Mouse (Mus musculus) cerebellum, adult 11 months (tissue): ENCODE measurements around the gene Polr2l.
"Not testable (repeated sequence)": the region's sequence is repeated elsewhere in the genome, so short reads cannot be mapped to it uniquely, and the experiment has no call there.

Experiments used
- DNase-seq: peaks from one replicate; pipeline ENCODE4 v3.0.0; 2022

Gene Polr2l

GRCm38 (mm10) chr7:141446374-141446773 is 28.6 kb downstream of the Polr2l start:
- not testable (repeated sequence) for DNase-seq

- peak; percentile 20 for DNase-seq
Measured at GRCm38 (mm10) chr7:141443828-141444237, 31.1 kb downstream of the Polr2l start, which contains the start of gene Pidd1. TSS of gene Pidd1 (minus strand) at chr7:141444025.

- DNase-seq, result peak; percentile 39
Measured at GRCm38 (mm10) chr7:141443081-141443821, 31.7 kb downstream of the Polr2l start.

- DNase-seq, result peak; percentile 26
Measured at GRCm38 (mm10) chr7:141442199-141442598, 32.7 kb downstream of the Polr2l start.

GRCm38 (mm10) chr7:141441460-141441859 is 33.5 kb downstream of the Polr2l start:
- peak; percentile 39 for DNase-seq

GRCm38 (mm10) chr7:141440613-141441012 is 34.3 kb downstream of the Polr2l start:
- DNase-seq, result peak; percentile 67

GRCm38 (mm10) chr7:141439811-141440210 is 35.1 kb downstream of the Polr2l start:
- peak; percentile 41 for DNase-seq

- DNase-seq, result peak; percentile 44
Measured at GRCm38 (mm10) chr7:141439140-141439679, 35.7 kb downstream of the Polr2l start.

- DNase-seq, result peak; percentile 86
Measured at GRCm38 (mm10) chr7:141438201-141438968, 36.5 kb downstream of the Polr2l start.

GRCm38 (mm10) chr7:141437178-141438120 is 37.5 kb downstream of the Polr2l start, which contains the start of gene Slc25a22:
TSS of gene Slc25a22 (minus strand) at chr7:141437892.
- peak; percentile 83 for DNase-seq

GRCm38 (mm10) chr7:141436523-141436892 is 38.4 kb downstream of the Polr2l start:
- no peak for DNase-seq

- DNase-seq, result peak; percentile 50
Measured at GRCm38 (mm10) chr7:141435856-141436522, 38.9 kb downstream of the Polr2l start.

GRCm38 (mm10) chr7:141435129-141435855 is 39.6 kb downstream of the Polr2l start:
- peak; percentile 73 for DNase-seq

- peak; percentile 80 for DNase-seq
Measured at GRCm38 (mm10) chr7:141434464-141434863, 40.5 kb downstream of the Polr2l start.

- peak; percentile 66 for DNase-seq
Measured at GRCm38 (mm10) chr7:141433517-141434400, 41.2 kb downstream of the Polr2l start.

GRCm38 (mm10) chr7:141432741-141433516 is 42.0 kb downstream of the Polr2l start:
- peak; percentile 93 for DNase-seq

- DNase-seq, result peak; percentile 70
Measured at GRCm38 (mm10) chr7:141432186-141432611, 42.7 kb downstream of the Polr2l start.

GRCm38 (mm10) chr7:141431434-141432185 is 43.3 kb downstream of the Polr2l start:
- DNase-seq, result peak; percentile 53
